Mouse (Mus musculus) T-helper 17 cell (primary cell): Measurements from ENCODE around the gene Olfr981.
"Not testable (repeated sequence)": the region's sequence is repeated elsewhere in the genome, so short reads cannot be mapped to it uniquely, and the experiment has no call there.

Source experiments
- in situ Hi-C, 2 experiments: fragments of 300-600 bp; cut with MboI, MseI; formaldehyde crosslinking; loops; 1 replicate in 1 of 2; 2 replicates in 1 of 2; pipeline ENCODE4 v1.15.1; 2025; ENCODE audit warnings: high pct_unique_total_duplicates in 2 of 2

Olfr981 gene

DNA sequence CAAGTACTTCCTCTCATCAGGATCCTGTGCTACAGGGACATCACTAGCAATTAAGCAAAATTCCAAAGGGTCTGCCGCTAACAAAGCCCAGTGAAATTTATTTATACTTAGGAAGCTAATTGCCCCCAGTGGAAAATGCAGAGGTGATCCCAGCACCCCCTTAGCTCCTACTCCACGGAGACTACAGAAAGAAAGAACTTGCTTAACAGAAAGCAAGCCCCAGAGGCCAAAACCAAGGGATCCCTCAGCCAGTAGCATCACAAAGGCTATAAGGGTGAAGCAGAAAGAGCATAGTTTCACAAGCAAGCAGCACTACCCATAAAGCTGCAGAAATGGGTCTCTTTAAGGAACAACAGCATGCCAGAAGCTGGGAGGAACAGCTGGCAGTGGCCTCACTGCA lies at the start of gene Olfr981:
Gene Olfr981, plus strand, starts transcription at position 301 of the 400 bp plus-strand sequence.
- in situ Hi-C loops, result no loop called here

DNA sequence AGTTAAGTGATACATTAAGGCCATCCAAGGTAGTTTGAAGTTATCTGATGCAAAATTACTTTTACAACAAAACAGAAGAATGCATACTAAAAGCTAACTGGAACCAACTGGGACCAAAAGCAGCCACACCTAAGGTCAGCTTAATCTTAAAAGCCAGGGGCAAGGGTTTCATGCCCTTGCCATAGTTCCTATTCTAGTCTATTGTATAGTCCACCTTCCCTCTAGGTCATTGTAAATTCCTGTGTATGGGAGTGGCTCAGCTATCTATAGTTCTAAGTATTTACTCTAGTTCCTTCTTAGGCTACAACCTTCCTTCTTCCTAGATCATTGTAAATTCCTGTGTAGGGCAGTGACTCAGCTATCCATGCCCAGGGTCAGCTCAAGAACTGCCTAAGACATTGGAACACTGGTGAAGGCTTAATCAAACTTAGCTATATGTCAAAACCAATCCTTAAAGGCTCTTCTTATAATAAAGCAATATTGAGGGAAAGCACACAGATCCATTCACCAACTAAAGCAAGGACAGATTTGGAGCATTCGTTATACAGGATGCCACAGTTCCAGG lies 44.6 kb upstream of the Olfr981 start:
- in situ Hi-C loops, result not testable (repeated sequence)

DNA sequence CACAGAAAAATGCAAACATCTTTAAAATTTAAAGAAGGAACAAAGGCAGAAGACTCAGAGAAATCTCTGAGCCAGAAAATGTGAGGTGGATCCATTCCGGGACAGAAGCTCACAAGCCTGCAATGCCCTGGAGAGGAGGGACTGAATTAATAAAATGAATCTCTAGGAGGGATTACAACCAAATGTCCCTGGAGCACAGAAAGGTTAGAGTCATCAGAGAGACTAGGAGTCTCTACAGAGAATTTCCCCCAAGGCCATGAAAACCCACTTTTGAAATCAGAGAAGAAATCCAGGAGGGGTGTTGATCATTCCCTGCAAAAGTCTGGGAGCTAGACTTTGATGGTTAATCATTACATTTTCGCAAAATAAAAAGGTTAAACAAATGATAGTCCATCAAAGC lies 29.5 kb upstream of the Olfr981 start, which contains the start of gene Olfr978:
Gene Olfr978, plus strand, starts transcription at position 301 of the 400 bp plus-strand sequence.
- in situ Hi-C loops, result no loop called here

DNA sequence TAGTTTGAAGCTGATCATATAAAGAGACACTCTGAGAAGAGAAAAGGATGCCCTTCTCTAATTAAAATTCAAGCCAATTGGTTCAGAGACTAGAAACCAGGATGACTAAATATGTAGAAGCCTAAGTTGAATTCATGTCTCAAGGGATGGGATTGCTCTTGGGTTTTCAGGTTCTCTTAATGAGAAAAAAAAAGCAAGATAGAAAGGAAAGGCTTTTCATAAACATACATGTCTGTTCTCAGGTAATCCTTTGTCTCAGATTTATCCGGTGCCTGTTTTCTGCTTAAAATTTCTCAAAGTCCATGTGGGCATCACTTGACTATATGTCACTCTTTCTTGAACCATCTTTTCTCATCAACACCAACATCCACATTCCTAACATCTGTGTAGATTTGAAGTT lies 17.9 kb upstream of the Olfr981 start, which contains the start of gene Olfr979:
Gene Olfr979, minus strand, starts transcription at position 101 of the 400 bp plus-strand sequence.
- in situ Hi-C loops, result no loop called here

DNA sequence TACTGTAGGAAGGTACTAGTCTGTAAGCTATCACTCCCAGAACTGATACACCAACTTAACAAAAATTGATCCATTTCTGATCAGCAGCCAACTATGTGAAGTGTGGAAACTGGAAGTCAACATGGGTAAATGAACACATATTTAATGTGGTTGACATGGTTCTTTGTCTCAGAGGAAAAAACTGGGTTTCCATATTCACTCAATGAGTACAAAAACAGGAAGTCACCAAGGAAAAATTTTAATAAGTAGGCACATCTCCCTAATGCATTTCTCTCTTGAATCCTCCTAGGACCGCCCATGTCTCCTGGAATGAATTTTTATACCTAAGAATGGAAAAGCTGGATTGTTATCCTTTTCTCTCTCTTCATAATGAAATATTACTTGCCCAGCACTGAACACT lies 11.8 kb upstream of the Olfr981 start, which contains the start of gene Olfr980:
Gene Olfr980, minus strand, starts transcription at position 101 of the 400 bp plus-strand sequence.
- in situ Hi-C loops, result no loop called here

DNA sequence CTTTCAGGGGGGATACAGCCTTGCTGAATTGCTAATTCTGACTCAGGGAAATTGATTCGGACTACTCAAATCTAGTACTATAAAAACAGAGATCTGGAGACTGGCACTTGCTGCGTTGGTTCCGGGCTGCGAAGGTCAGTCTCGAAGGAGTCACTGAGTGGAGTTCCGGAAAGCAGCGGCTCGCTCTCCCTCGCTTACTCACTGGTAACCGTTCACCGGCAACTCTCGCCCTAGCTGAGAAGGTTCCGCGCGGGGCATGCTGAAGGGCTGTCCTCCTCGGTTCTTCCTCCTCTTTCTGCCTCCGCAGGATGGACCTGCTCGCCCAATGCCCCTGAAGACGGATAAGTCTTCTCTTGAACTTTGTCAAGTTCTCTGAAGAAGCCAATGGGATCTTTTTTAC lies 28.9 kb downstream of the Olfr981 start:
- in situ Hi-C loops, result no loop called here

DNA sequence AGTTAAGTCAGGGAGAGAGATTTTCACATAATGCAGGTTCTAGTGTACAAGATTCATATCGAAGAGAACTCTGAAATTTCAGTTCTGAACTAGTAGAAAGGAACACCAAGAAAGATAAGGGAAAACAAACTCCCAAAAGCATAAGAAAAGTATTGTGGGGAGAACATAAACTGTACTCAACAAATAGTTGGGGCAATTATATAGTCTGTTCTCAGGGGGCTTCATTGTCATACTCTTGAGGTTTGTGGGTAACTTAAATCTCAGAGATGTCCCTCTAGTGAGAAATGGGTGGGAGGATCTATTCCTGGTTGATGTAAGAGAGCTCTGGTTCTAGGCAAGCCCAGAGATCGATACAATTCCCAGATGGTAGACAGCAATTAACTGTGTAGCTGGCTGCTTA lies 52.3 kb downstream of the Olfr981 start, which contains the start of gene Olfr982:
Gene Olfr982, plus strand, starts transcription at position 301 of the 400 bp plus-strand sequence.
- in situ Hi-C loops, result no loop called here
